Mouse (Mus musculus) heart, embryonic 14.5 days (tissue): ENCODE measurements around the gene Matk. TPM values are rescaled to one million over a fixed set of nuclear protein-coding genes. Genes with fewer than 3 reads are reported as not detected.

Experiments used
- ATAC-seq: fragments of 200-750 bp; cut with Nextera tagmentation; 2 replicates; pipeline ENCODE4 v1.8.0; 2017; ENCODE audit warnings: low read depth, moderate TSS enrichment; ENCODE audit not compliant: insufficient number of reproducible peaks, insufficient read depth, low FRiP score
- H3K27ac ChIP-seq, 2 experiments: fragments of 200-500 bp in 1 of 2; fragments of 300-500 bp in 1 of 2; sonication (generic) in 1 of 2; replicated peaks in 1 of 2; 2 replicates each; pipeline ENCODE4 v1.5.1; 2012 to 2014; ENCODE audit warnings: low read depth in 2 of 2, low read length in 2 of 2, control low read depth in 1 of 2, mild to moderate bottlenecking in 1 of 2, mixed read lengths in 1 of 2; ENCODE audit not compliant: control insufficient read depth in 1 of 2, insufficient read depth in 1 of 2
- H3K27me3 ChIP-seq: fragments of 300-500 bp; sonication (generic); 2 replicates; pipeline ENCODE4 v1.6.1; 2014; ENCODE audit warnings: mild to moderate bottlenecking, low read length, control low read depth; ENCODE audit not compliant: control insufficient read depth, insufficient read depth
- H3K36me3 ChIP-seq: fragments of 300-500 bp; sonication (generic); 2 replicates; pipeline ENCODE4 v1.6.1; 2014; ENCODE audit warnings: mild to moderate bottlenecking, control low read depth, low read length, mixed read lengths; ENCODE audit not compliant: control insufficient read depth, insufficient read depth
- H3K4me1 ChIP-seq, 2 experiments: fragments of 200-500 bp in 1 of 2; fragments of 300-500 bp in 1 of 2; sonication (generic) in 1 of 2; 2 replicates each; pipeline ENCODE4 v1.6.1; 2012 to 2014; ENCODE audit warnings: low read length in 2 of 2, control low read depth in 1 of 2, mixed read lengths in 1 of 2; ENCODE audit not compliant: control insufficient read depth in 2 of 2, insufficient read depth in 2 of 2
- H3K4me2 ChIP-seq: fragments of 300-500 bp; sonication (generic); 2 replicates; pipeline ENCODE4 v1.6.1; 2014; ENCODE audit warnings: mild to moderate bottlenecking, low read length
- H3K4me3 ChIP-seq, 2 experiments: fragments of 200-500 bp in 1 of 2; fragments of 300-500 bp in 1 of 2; sonication (generic) in 1 of 2; 2 replicates each; pipeline ENCODE4 v1.5.1; 2012 to 2014; ENCODE audit warnings: low read length in 2 of 2, mild to moderate bottlenecking in 2 of 2, control low read depth in 1 of 2, low read depth in 1 of 2, moderate library complexity in 1 of 2; ENCODE audit not compliant: control insufficient read depth in 1 of 2, insufficient read depth in 1 of 2
- H3K9ac ChIP-seq: fragments of 300-500 bp; sonication (generic); 2 replicates; pipeline ENCODE4 v1.6.1; 2014; ENCODE audit warnings: mild to moderate bottlenecking, low read length
- H3K9me3 ChIP-seq: fragments of 300-500 bp; sonication (generic); 2 replicates; pipeline ENCODE4 v1.6.1; 2016; ENCODE audit warnings: low read length, control low read depth; ENCODE audit not compliant: control insufficient read depth
- WGBS: fragments of 180-500 bp; shearing (Covaris S2); extraction: QIAGEN DNeasy Blood & Tissue Kit; methylation state at CpG from one replicate; pipeline ENCODE4 v1.1.7; 2014; 5-methylcytosine and 5-hydroxymethylcytosine counted together
- polyA plus RNA-seq: library from polyadenylated mRNA; unstranded; fragments of >200 nt; fragmentation: Nextera tagmentation; extraction: Ambion mirVana; gene quantifications from 2 replicates; pipeline ENCODE4 v1.2.1, GENCODE M21; 2014

Gene Matk
- polyA plus RNA-seq, 1 experiment from 2014 or later: 0.91 TPM

DNA sequence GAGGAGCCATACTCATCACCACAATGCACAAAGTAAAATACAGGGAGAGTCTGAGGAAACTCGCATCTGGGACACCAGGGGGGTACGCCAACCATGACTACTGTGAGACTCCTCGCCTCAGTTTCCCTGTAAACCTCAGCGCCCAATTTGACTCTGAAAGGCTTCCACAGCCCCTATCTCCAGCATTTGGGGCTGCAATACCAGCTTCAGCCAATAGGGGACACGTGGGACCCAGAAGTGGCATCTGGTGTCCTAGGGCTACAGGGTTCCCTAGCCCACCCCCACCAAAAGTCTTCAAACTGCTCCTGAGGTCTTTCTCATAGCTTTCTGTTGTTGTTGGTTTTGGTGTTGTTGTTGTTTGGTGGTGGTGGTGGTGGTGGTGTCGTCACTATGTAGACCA is 35.9 kb downstream of the Matk start:
- no peak overlapping the region for H3K27ac ChIP-seq
- H3K9me3 ChIP-seq: no peaks in the 10 kb centered on the region
- H3K36me3 ChIP-seq: no peaks in the 10 kb centered on the region
- peaks cover 5 to 8% of the 10 kb centered on the region in 2 experiments; a peak in 3 of 4 replicates for H3K4me1 ChIP-seq
- no peak overlapping the region for H3K9ac ChIP-seq
- H3K4me3 ChIP-seq: no peak overlapping the region
- H3K27me3 ChIP-seq: peaks cover 56% of the 10 kb centered on the region
- no peak overlapping the region for H3K4me2 ChIP-seq
- no peak for ATAC-seq
- 28% methylated on average over 6 of the region's 6 CpGs for WGBS

DNA sequence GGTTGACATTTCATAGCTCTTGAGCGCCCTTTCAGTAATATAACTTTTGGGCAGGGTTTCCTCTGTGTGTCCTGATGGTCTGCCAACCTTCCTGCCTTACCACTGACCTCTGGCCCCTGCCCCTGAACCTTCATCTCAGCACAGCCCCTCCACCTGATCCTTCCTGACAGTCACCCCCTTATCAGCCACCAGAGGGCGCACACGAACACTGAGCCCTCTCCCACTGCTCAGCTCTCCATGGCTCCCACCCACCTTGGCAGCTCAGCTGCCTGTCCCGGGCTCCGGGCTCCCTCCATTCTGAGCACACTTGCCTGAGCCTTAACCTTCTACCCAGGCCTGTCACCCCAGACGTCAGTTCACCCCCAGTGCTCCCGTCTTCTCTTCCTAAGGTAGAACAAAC is 36.5 kb downstream of the Matk start:
- H3K9ac ChIP-seq: no peak overlapping the region
- H3K9me3 ChIP-seq: no peaks in the 10 kb centered on the region
- WGBS: 2% methylated on average over 7 of the region's 7 CpGs
- peaks cover 49% of the 10 kb centered on the region for H3K27me3 ChIP-seq
- H3K4me2 ChIP-seq: no peak overlapping the region
- no peak overlapping the region for H3K4me3 ChIP-seq
- H3K4me1 ChIP-seq: peaks cover 12 to 15% of the 10 kb centered on the region in 2 experiments
- no peak overlapping the region for H3K27ac ChIP-seq
- no peaks in the 10 kb centered on the region for H3K36me3 ChIP-seq
- 0 out of 2 replicates have a peak, but pooled peaks have one; percentile 5 for ATAC-seq

DNA sequence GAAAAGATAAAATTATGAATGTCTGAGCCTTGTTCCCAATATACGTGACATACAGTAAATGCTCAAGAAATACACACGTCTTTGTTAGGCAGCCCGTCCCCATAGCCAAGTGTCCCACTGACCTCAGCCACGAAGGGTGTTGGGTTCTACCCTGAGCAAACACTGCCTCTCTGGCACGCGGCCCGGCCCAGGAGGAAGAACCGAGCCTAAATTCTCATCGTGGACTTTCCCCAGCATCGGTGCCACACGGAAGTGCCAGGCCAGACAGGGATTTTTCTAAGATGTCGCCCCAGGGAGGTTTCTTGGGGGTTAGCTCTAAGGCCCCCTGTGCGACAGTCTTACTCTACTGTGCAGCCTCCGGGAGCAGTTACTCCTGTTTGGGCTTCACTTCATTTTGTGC is 37.1 kb downstream of the Matk start:
- H3K4me3 ChIP-seq: no peak overlapping the region
- no peak overlapping the region for H3K27ac ChIP-seq
- peaks cover 44% of the 10 kb centered on the region for H3K27me3 ChIP-seq
- H3K9ac ChIP-seq: no peak overlapping the region
- no peak overlapping the region for H3K4me2 ChIP-seq
- H3K36me3 ChIP-seq: no peaks in the 10 kb centered on the region
- H3K4me1 ChIP-seq: peaks cover 17 to 21% of the 10 kb centered on the region in 2 experiments
- no peaks in the 10 kb centered on the region for H3K9me3 ChIP-seq
- ATAC-seq: no peak
- WGBS: 57% methylated on average over 14 of the region's 14 CpGs

DNA sequence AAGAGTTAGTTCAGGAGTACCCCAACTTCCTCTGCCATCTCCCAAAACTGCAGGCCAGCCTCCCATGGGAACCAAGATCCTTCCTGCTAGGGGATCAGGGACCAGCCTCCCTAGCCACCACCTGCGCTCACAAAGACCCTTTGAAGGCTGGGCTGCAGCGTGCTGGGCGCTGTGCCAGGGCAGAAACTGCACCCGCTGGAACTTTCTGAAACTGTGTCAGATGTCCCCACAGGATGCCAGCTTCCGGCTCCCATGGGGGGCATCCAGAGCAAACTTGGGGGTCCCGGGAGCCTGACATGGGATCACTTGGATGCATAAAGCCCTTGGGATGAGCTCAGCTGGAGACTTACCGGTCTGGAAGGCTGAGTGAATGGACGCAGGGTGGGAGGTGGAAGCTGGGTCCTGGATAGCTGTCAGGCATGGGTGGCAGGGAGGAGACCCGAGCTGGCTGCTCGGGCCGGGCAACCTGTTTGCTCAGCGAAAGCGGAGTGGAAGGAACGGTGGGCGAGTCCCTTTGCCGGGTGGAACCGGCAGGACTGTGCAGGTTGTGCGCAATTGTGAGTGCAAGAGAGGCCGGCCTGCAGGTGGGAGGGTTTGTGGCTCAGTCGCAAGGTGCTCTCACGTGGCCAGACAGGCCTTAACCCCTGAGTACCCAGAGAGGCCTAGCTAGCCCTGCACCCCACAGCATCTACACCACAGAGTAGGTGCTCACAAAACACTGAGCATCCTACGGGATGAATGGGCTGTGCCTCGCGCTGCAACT is 38.1 kb downstream of the Matk start:
- no peak for ATAC-seq
- no peak overlapping the region for H3K27ac ChIP-seq
- H3K4me3 ChIP-seq: no peak overlapping the region
- H3K9ac ChIP-seq: no peak overlapping the region
- peaks cover 17 to 18% of the 10 kb centered on the region in 2 experiments for H3K4me1 ChIP-seq
- H3K4me2 ChIP-seq: no peak overlapping the region
- no peaks in the 10 kb centered on the region for H3K9me3 ChIP-seq
- WGBS: 17% methylated on average over 24 of the region's 24 CpGs
- H3K27me3 ChIP-seq: peaks cover 37% of the 10 kb centered on the region
- no peaks in the 10 kb centered on the region; the same call in 1 of the 2 replicates for H3K36me3 ChIP-seq

DNA sequence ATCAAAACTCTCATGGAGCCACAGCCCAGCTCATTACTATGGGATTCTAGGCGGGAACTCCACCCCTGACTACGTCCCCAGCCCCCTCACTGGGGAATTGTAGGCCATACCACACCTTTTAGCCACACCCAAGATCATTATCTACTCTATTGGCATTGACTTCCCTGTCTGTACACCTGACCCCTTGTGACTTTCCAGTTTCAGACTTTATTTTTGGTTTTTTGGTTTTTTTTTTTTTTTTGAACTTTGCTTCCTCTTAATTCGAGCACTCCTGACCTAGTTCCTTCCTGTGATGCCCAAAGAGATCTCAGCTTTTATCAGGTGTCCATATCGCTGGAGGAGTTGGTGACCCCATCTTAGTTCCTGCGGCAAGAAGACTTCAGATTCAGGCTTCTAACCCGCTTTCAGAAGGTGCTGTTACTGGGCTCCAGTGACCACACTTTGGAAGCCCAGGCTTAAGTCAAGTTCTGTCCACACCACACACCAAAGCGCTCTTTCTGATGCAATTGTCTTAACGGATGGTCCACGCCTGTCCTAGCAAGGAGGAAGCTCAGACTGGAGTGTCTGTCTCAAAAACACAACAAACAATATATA is 38.9 kb downstream of the Matk start, which contains the start of gene Tjp3:
Tjp3 (minus strand) TSS at position 71 of the 594 bp plus-strand sequence.
- peaks cover 37% of the 10 kb centered on the region for H3K27me3 ChIP-seq
- H3K4me2 ChIP-seq: no peak within 1 kb of the TSS
- H3K36me3 ChIP-seq: no peaks in the 10 kb centered on the region; the same call in 1 of the 2 replicates
- H3K9me3 ChIP-seq: no peaks in the 10 kb centered on the region
- peaks cover 15 to 17% of the 10 kb centered on the region in 2 experiments for H3K4me1 ChIP-seq
- 67% methylated on average over 9 of the region's 9 CpGs for WGBS
- no peak within 1 kb of the TSS for H3K4me3 ChIP-seq
- H3K27ac ChIP-seq: no peak within 1 kb of the TSS
- ATAC-seq: no peak
- H3K9ac ChIP-seq: no peak within 1 kb of the TSS

DNA sequence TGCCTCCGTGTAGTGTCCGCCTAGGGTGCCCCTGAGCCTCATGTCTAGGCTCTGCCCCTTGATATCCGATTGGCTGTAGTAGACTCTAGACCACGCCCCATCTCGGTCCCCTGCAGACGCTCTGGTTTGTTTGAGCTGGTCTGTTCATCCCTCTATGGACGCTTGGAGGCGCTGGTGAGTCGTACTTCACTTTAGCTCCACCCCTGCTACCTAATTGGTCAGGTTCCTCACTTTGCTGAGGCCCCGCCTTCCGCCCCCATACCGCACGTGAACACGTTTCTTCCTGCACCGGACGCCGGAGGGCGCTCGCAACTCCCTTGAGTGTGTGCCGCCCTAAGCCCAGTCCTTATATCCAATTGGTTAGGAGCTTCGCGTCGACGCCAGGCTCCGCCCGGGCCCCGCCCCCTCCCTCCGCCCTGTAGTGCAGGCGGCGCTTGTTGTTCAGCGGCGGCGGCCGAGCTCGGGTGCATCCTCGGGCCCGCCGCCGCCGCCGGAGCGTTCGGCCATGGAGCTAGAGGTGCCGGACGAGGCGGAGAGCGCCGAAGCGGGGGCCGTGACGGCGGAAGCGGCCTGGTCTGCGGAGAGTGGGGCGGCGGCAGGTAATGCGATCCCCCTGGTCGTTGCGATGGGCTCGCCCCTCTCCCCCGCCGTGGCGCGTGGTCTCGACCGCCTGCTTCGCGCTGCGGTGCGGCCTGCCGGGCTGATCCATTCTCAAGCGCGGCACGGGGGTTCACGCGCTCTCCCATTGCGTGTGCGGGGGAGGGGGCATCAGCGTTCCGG is 40.0 kb downstream of the Matk start, which contains the start of gene Pip5k1c:
Pip5k1c (plus strand) TSS at position 410 of the 780 bp plus-strand sequence.
- Histone ChIP-seq H3K4me2 (peak within 1 kb of the TSS; percentile 98), H3K36me3 (no peaks in the 10 kb centered on the region; the same call in 1 of the 2 replicates), H3K9ac (peak within 1 kb of the TSS; percentile 78), H3K9me3 (no peaks in the 10 kb centered on the region), H3K27me3 (peaks cover 32% of the 10 kb centered on the region), H3K4me3 (peak within 1 kb of the TSS; percentile 83 to 85), H3K27ac (peak within 1 kb of the TSS; percentile 60 to 75), H3K4me1 (peaks cover 20 to 24% of the 10 kb centered on the region in 2 experiments)
- peak; percentile 93 for ATAC-seq
- under 1% methylated on average over 80 of the region's 80 CpGs for WGBS

DNA sequence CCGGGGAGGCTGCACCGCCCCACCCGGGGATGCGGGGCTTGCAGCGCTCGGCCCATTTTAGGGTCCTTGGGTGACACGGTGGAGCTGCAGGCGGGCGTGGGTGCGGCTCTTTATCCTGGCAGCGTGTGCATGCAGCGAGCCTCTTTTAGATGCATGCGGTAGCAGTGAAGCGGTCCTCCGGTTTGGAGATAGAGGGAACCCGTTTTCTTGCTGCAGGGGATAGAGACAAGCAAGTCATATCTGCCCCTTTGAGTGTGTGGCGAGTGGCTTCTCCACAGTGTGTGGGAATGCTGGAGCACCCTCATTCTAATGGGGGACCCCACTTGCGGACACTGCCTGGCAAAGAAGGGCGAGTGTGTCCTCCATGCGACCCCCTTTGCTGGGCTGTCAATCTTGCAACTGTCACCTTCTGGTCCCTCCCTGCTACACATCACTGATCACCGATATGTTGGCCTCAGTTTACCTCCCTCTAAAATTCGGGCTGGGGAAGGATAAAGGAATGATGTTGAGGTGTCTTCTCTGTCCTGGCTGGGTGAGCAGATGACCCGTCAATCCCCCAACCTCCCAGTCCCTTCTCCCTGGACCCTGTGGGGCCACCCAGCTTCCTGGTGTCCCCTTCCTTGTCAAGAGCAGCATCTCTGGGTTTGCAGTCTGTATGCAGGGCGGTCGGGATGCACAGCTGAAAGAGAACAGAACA is 40.7 kb downstream of the Matk start:
- Histone ChIP-seq H3K36me3 (no peaks in the 10 kb centered on the region; the same call in 1 of the 2 replicates), H3K4me2 (peak overlapping the region; percentile 98), H3K9me3 (no peaks in the 10 kb centered on the region), H3K4me3 (peak overlapping the region; percentile 83 to 85), H3K4me1 (peaks cover 27 to 29% of the 10 kb centered on the region in 2 experiments), H3K9ac (peak overlapping the region; percentile 78), H3K27me3 (peaks cover 26% of the 10 kb centered on the region), H3K27ac (peak overlapping the region in 1 of 2 experiments; percentile 75; a peak in 1 of 4 replicates)
- WGBS: 3% methylated on average over 25 of the region's 25 CpGs
- no peak for ATAC-seq
